ENCODE assay signal across 8 mouse cellular contexts in the genomic region with DNA sequence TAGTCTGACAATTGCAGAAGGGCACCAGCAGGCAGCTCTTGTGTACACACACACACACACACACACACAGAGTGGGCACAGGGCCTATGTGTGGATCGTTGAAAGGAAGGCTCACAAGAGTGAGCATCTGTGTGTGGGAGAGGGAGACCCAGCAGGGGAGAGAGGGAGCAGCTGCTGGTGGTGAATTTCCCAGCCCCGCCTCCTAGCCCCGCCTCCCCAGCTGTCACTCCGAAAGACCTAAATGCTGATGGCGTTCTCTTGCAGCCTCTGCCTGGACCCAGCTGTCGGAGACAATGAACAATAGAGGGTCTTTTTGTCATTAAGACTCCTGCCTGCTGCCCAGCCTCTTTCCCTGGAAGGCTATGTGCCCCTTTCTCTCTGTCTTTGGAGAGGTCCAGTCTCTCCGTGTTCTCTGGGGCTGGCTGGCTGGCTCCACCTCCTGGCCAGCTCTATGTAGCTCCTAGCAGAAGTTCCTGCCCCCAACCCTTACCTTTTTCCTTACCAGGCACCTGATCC. TPM values are rescaled to one million over a fixed set of nuclear protein-coding genes. Genes with fewer than 3 reads are reported as not detected.
DNase-seq lines count a peak whose midpoint lies in the region; ATAC-seq and TF ChIP-seq lines count a peak whose summit lies in the region.

No protein-coding gene starts in this region.

- no peak for TF ChIP-seq POLR2A in CH12.LX (IDR thresholded peaks at IDR 0.05; ENCODE audit: low read depth, low read length)

- 0% methylated on average over 7 of the region's 7 CpGs for WGBS in forebrain, embryonic 10.5 days
- WGBS in liver, postnatal 0 days (ENCODE audit: insufficient replicate concordance) = 0% methylated on average over 5 of the region's 7 CpGs

- TF ChIP-seq RAD21 in CH12.LX (IDR thresholded peaks at IDR 0.05; ENCODE audit: low read depth, low read length) = peak; percentile 32

- no peaks in the 10 kb centered on the region for H3K79me2 ChIP-seq in CH12.LX (replicated peaks; ENCODE audit: control insufficient read depth, extremely low read depth, insufficient read depth, poor library complexity, severe bottlenecking)

- H3K27me3 ChIP-seq in CH12.LX (replicated peaks) = peaks cover 26% of the 10 kb centered on the region
- H3K27me3 ChIP-seq in forebrain, embryonic 10.5 days (ENCODE audit: poor library complexity, severe bottlenecking) = peaks cover 43% of the 10 kb centered on the region
- peaks cover 41% of the 10 kb centered on the region for H3K27me3 ChIP-seq in liver, postnatal 0 days (ENCODE audit: insufficient read depth, low read length)

- ATAC-seq in liver, postnatal 0 days = peak; percentile 20; the same call in 1 of the 2 replicates

- TF ChIP-seq CTCF in CH12.LX (conservative IDR thresholded peaks at IDR 0.05 in 1 of 2, IDR thresholded peaks at IDR 0.05 in 1 of 2; ENCODE audit: low read depth in 2 of 2, low read length in 2 of 2) = peak in 1 of 2 experiments; percentile 67; a peak in 2 of 4 replicates
- TF ChIP-seq CTCF in liver, postnatal 0 days (IDR thresholded peaks at IDR 0.05; ENCODE audit: low read depth) = peak; percentile 45

- H3K4me3 ChIP-seq in CH12.LX (replicated peaks in 1 of 3; ENCODE audit: low read depth in 2 of 3, low read length in 2 of 3, poor library complexity in 1 of 3) = peak overlapping the region in 2 of 3 experiments; percentile 12 to 38
- H3K4me3 ChIP-seq in forebrain, embryonic 10.5 days = peak overlapping the region; percentile 58
- H3K4me3 ChIP-seq in liver, postnatal 0 days (ENCODE audit: low read depth, low read length) = peak overlapping the region; percentile 27; the same call in 1 of the 2 replicates

- H3K9ac ChIP-seq in CH12.LX (ENCODE audit: insufficient read depth, low read depth) = no peak overlapping the region
- no peak overlapping the region for H3K9ac ChIP-seq in liver, postnatal 0 days (replicated peaks)

- no peak for TF ChIP-seq EP300 in CH12.LX (IDR thresholded peaks at IDR 0.05; ENCODE audit: low read length)
- TF ChIP-seq EP300 in liver, postnatal 0 days (IDR thresholded peaks at IDR 0.05; ENCODE audit: low read depth) = no peak

- H3K9me3 ChIP-seq in CH12.LX (replicated peaks; ENCODE audit: low read length) = peaks cover 11% of the 10 kb centered on the region
- H3K9me3 ChIP-seq in forebrain, embryonic 10.5 days = no peaks in the 10 kb centered on the region
- H3K9me3 ChIP-seq in liver, postnatal 0 days (ENCODE audit: low read length) = no peaks in the 10 kb centered on the region

- dilution Hi-C loops in CH12.LX (cut with MboI; ENCODE audit: extremely low pct_ligation_motif_present, extremely low pct_unique_long_range_greater_than_20kb, low sequenced_read_pairs) = no loop called here

- H3K27ac ChIP-seq in CH12.LX (ENCODE audit: insufficient read depth, low read depth) = no peak overlapping the region
- peak overlapping the region; percentile 95 for H3K27ac ChIP-seq in forebrain, embryonic 10.5 days
- no peak overlapping the region for H3K27ac ChIP-seq in liver, postnatal 0 days (ENCODE audit: low read depth)

- H3K4me1 ChIP-seq in CH12.LX (ENCODE audit: control insufficient read depth in 1 of 2, insufficient read depth in 2 of 2) = peaks cover 3 to 21% of the 10 kb centered on the region in 2 experiments; a peak in 3 of 4 replicates
- H3K4me1 ChIP-seq in forebrain, embryonic 10.5 days = peaks cover 74% of the 10 kb centered on the region
- H3K4me1 ChIP-seq in liver, postnatal 0 days (ENCODE audit: insufficient read depth) = peaks cover 8% of the 10 kb centered on the region

- DNase-seq in CH12.LX (ENCODE audit: extremely low read depth) = peak; percentile 36
- DNase-seq in brain, adult 2 months (ENCODE audit: low read depth, low spot score) = peak; percentile 99
- peak; percentile 84 for DNase-seq in forebrain, embryonic 10.5 days (ENCODE audit: extremely low spot score, low spot score)
- peak; percentile 42 to 46 for DNase-seq in heart, postnatal 36 days
- peak; percentile 94 to 96 for DNase-seq in layer of hippocampus, adult 8-10 months (ENCODE audit: low spot score in 2 of 2)
- peak; percentile 41 for DNase-seq in liver, postnatal 0 days
- DNase-seq in ovary, postnatal 36 days (ENCODE audit: low spot score) = peak; percentile 50
- no peak for DNase-seq in c-Kit-positive CD71-positive TER-119-positive erythroid progenitor cells, embryonic 14.5 days (ENCODE audit: low spot score)

- intact Hi-C loops in heart, postnatal 36 days (cut with DNase I) = no loop called here

- H3K4me2 ChIP-seq in CH12.LX (ENCODE audit: insufficient read depth, low read depth, poor library complexity, severe bottlenecking) = peak overlapping the region; percentile 85
- H3K4me2 ChIP-seq in liver, postnatal 0 days (ENCODE audit: low read depth, low read length) = peak overlapping the region; percentile 66

- H3K36me3 ChIP-seq in CH12.LX (replicated peaks in 1 of 2; ENCODE audit: control insufficient read depth in 1 of 2, insufficient read depth in 1 of 2, low read length in 1 of 2) = peaks cover 0 to 4% of the 10 kb centered on the region in 2 experiments
- no peaks in the 10 kb centered on the region for H3K36me3 ChIP-seq in forebrain, embryonic 10.5 days (replicated peaks)
- H3K36me3 ChIP-seq in liver, postnatal 0 days (replicated peaks; ENCODE audit: insufficient read depth, low read length) = no peaks in the 10 kb centered on the region

- in situ Hi-C loops in CH12.LX (cut with MboI; ENCODE audit: low pct_ligation_motif_present, low pct_unique_long_range_greater_than_20kb, low sequenced_read_pairs) = loop anchor here (5.0 kb wide), 1 partner anchor 43 kb away; no protein-coding TSS in a partner anchor

TF ChIP-seq in CH12.LX, 34 proteins besides CTCF, POLR2A, EP300 and RAD21:
- no peak for TF ChIP-seq ZNF384 (IDR thresholded peaks at IDR 0.05; ENCODE audit: low read depth, low read length)
- TF ChIP-seq SMC3 (IDR thresholded peaks at IDR 0.05; ENCODE audit: low read depth, low read length) = peak; percentile 61
- no peak for TF ChIP-seq NRF1 (IDR thresholded peaks at IDR 0.05; ENCODE audit: low read depth, low read length)

RNA-seq across cellular contexts. Expression of a gene that starts 0.5 kb away (rescaled TPM):
- total RNA-seq in CH12.LX (2012; rRNA removed) (not detected in 2 replicates), CH12.LX (2014; rRNA removed) (not detected in 2 replicates)
- not detected in 2 replicates for polyA plus RNA-seq in CH12.LX (2012; ENCODE audit: insufficient read length, low read depth)
- polyA plus RNA-seq in forebrain, embryonic 10.5 days (2016; fragmentation: Nextera tagmentation; extraction: Ambion mirVana) = 20.7 and 20.8 TPM in 2 replicates
- not detected for total RNA-seq in heart, postnatal 36 days (2021)
- 10 to 100 TPM; 15.3 to 19.6 (median 17.4) TPM for total RNA-seq in layer of hippocampus, adult 8-10 months (2022)
- polyA plus RNA-seq in liver, postnatal 0 days (2015; fragmentation: Nextera tagmentation; extraction: Ambion mirVana) = not detected in 2 replicates

RNA-seq across cellular contexts. Expression of a gene that starts 3.4 kb away (rescaled TPM):
- total RNA-seq in CH12.LX (2012; rRNA removed) (not detected in 2 replicates), CH12.LX (2014; rRNA removed) (not detected in 2 replicates)
- polyA plus RNA-seq in CH12.LX (2012; ENCODE audit: insufficient read length, low read depth) = not detected in 2 replicates
- polyA plus RNA-seq in forebrain, embryonic 10.5 days (2016; fragmentation: Nextera tagmentation; extraction: Ambion mirVana) = 0.21 TPM in 1 of 2 replicates, not detected in the other
- total RNA-seq in heart, postnatal 36 days (2021) = not detected
- total RNA-seq in layer of hippocampus, adult 8-10 months (2022) = not detected
- polyA plus RNA-seq in liver, postnatal 0 days (2015; fragmentation: Nextera tagmentation; extraction: Ambion mirVana) = not detected in 2 replicates

RNA-seq across cellular contexts. Expression of a gene that starts 30.1 kb away (rescaled TPM):
- total RNA-seq in CH12.LX (2012; rRNA removed) (5.8 and 8.2 TPM in 2 replicates), CH12.LX (2014; rRNA removed) (0.66 and 1.9 TPM in 2 replicates)
- 0.68 and 1.4 TPM in 2 replicates for polyA plus RNA-seq in CH12.LX (2012; ENCODE audit: insufficient read length, low read depth)
- 0.33 and 0.71 TPM in 2 replicates for polyA plus RNA-seq in forebrain, embryonic 10.5 days (2016; fragmentation: Nextera tagmentation; extraction: Ambion mirVana)
- under 1 TPM in 1 of 2 experiments, not detected in 1; 0.35 TPM for total RNA-seq in heart, postnatal 36 days (2021)
- 1 to 10 TPM; 2.7 to 4.5 (median 3.8) TPM for total RNA-seq in layer of hippocampus, adult 8-10 months (2022)
- polyA plus RNA-seq in liver, postnatal 0 days (2015; fragmentation: Nextera tagmentation; extraction: Ambion mirVana) = 0.11 and 0.13 TPM in 2 replicates

RNA-seq across cellular contexts. Expression of a gene that starts 55.7 kb away (rescaled TPM):
- total RNA-seq in CH12.LX (2012; rRNA removed) (not detected in 2 replicates), CH12.LX (2014; rRNA removed) (not detected in 2 replicates)
- polyA plus RNA-seq in CH12.LX (2012; ENCODE audit: insufficient read length, low read depth) = not detected in 2 replicates
- 31.7 and 32.3 TPM in 2 replicates for polyA plus RNA-seq in forebrain, embryonic 10.5 days (2016; fragmentation: Nextera tagmentation; extraction: Ambion mirVana)
- 10 to 100 TPM; 10.2 to 11.2 TPM for total RNA-seq in heart, postnatal 36 days (2021)
- 1 to 10 TPM; 4.3 to 7.2 (median 4.8) TPM for total RNA-seq in layer of hippocampus, adult 8-10 months (2022)
- polyA plus RNA-seq in liver, postnatal 0 days (2015; fragmentation: Nextera tagmentation; extraction: Ambion mirVana) = 23.2 and 24.9 TPM in 2 replicates

Comparison
In these comparisons a context has a peak if more than half of its experiments do, and no peak if none do; other contexts are left out.
1. RNA of a gene that starts 0.5 kb away (total RNA-seq): 15.3 to 19.6 TPM in layer of hippocampus, adult 8-10 months; not detected in CH12.LX and not detected in heart, postnatal 36 days; every median in the first group is over 10 times any median in the second.
2. Peak in every context shown above with its lines, with median percentiles within 50 percentile points of each other: H3K4me3 ChIP-seq.